Mouse (Mus musculus) lung, postnatal 0 days (tissue): ENCODE results near the gene Olfr59.

Source experiments
- CTCF ChIP-seq: IDR thresholded peaks from 2 replicates; pipeline ENCODE4 v1.5.1; 2016; ENCODE audit warnings: antibody characterized with exemption, mild to moderate bottlenecking
- EP300 ChIP-seq: IDR thresholded peaks from 2 replicates; pipeline ENCODE4 v1.6.1; 2016; ENCODE audit warnings: antibody characterized with exemption, mild to moderate bottlenecking, control low read depth

- TF ChIP-seq EP300 (no peak), CTCF (no peak)
Measured at GRCm38 (mm10) chr11:74287256-74287655, 3.7 kb downstream of the Olfr59 start.
